Mouse (Mus musculus) gastrocnemius, adult 8-10 months (tissue): ENCODE data around the gene Ap3b1. TPM values are rescaled to one million over a fixed set of nuclear protein-coding genes. Genes with fewer than 3 reads are reported as not detected.

ENCODE experiments used
- DNase-seq, 2 experiments: peaks; one replicate each; pipeline ENCODE4 v3.0.0; 2022; ENCODE audit warnings: low spot score in 2 of 2
- total RNA-seq, 4 experiments: library from RNA; stranded (reverse); gene quantifications; 2 replicates each; pipeline ENCODE4 v1.2.4; 2022

The Ap3b1 gene
- total RNA-seq, 4 experiments from 2014 or later: 23.8 to 25.9 (median 24.7) TPM

- DNase-seq: no peak
Measured at GRCm38 (mm10) chr13:94451229-94451628, 92.5 kb downstream of the Ap3b1 start.

- no peak for DNase-seq
Measured at GRCm38 (mm10) chr13:94454131-94454530, 95.4 kb downstream of the Ap3b1 start.

GRCm38 (mm10) chr13:94459143-94459542 is 100.4 kb downstream of the Ap3b1 start:
- DNase-seq: no peak

- DNase-seq: no peak
Measured at GRCm38 (mm10) chr13:94464221-94464620, 105.5 kb downstream of the Ap3b1 start.

GRCm38 (mm10) chr13:94468551-94468950 is 109.8 kb downstream of the Ap3b1 start:
- no peak for DNase-seq

GRCm38 (mm10) chr13:94471009-94471672 is 112.4 kb downstream of the Ap3b1 start:
- no peak for DNase-seq

- no peak for DNase-seq
Measured at GRCm38 (mm10) chr13:94476208-94476607, 117.4 kb downstream of the Ap3b1 start.

- DNase-seq: no peak
Measured at GRCm38 (mm10) chr13:94480256-94480655, 121.5 kb downstream of the Ap3b1 start.

- no peak for DNase-seq
Measured at GRCm38 (mm10) chr13:94490684-94491083, 131.9 kb downstream of the Ap3b1 start.

GRCm38 (mm10) chr13:94491159-94491558 is 132.4 kb downstream of the Ap3b1 start:
- no peak for DNase-seq

- DNase-seq: no peak
Measured at GRCm38 (mm10) chr13:94497521-94497920, 138.8 kb downstream of the Ap3b1 start.

- DNase-seq: no peak
Measured at GRCm38 (mm10) chr13:94506411-94506810, 147.7 kb downstream of the Ap3b1 start.

GRCm38 (mm10) chr13:94508344-94508743 is 149.6 kb downstream of the Ap3b1 start:
- no peak for DNase-seq

- DNase-seq: no peak
Measured at GRCm38 (mm10) chr13:94513157-94513767, 154.5 kb downstream of the Ap3b1 start.

GRCm38 (mm10) chr13:94513898-94514297 is 155.1 kb downstream of the Ap3b1 start:
- DNase-seq: no peak

GRCm38 (mm10) chr13:94514992-94515391 is 156.2 kb downstream of the Ap3b1 start:
- DNase-seq: no peak

GRCm38 (mm10) chr13:94516532-94516931 is 157.8 kb downstream of the Ap3b1 start:
- no peak for DNase-seq

- DNase-seq: no peak
Measured at GRCm38 (mm10) chr13:94518176-94518575, 159.4 kb downstream of the Ap3b1 start.

GRCm38 (mm10) chr13:94519276-94519675 is 160.5 kb downstream of the Ap3b1 start:
- no peak for DNase-seq

GRCm38 (mm10) chr13:94523213-94523612 is 164.5 kb downstream of the Ap3b1 start:
- DNase-seq: no peak

- DNase-seq: no peak
Measured at GRCm38 (mm10) chr13:94524669-94525238, 166.0 kb downstream of the Ap3b1 start.

GRCm38 (mm10) chr13:94529138-94529537 is 170.4 kb downstream of the Ap3b1 start:
- no peak for DNase-seq

- no peak for DNase-seq
Measured at GRCm38 (mm10) chr13:94533516-94533915, 174.8 kb downstream of the Ap3b1 start.
